Mouse (Mus musculus): ENCODE measurements around the gene Clspn. TPM values are rescaled to one million over a fixed set of nuclear protein-coding genes. Genes with fewer than 3 reads are reported as not detected.
A peak's percentile ranks its signal among the peaks of the same experiment; 100 is the strongest.

The Clspn gene
- total RNA-seq, 2 experiments from 2014 or later, result 2.5 to 2.6 TPM

- DNase-seq (ENCODE audit: low spot score in 2 of 2), result no peak
These were observed 2.3 kb upstream of the Clspn start for GRCm38 (mm10) chr4:126554462-126554861.

- DNase-seq (ENCODE audit: low spot score in 2 of 2), result no peak
These were observed 7.1 kb downstream of the Clspn start for GRCm38 (mm10) chr4:126563798-126564197.

DNA sequence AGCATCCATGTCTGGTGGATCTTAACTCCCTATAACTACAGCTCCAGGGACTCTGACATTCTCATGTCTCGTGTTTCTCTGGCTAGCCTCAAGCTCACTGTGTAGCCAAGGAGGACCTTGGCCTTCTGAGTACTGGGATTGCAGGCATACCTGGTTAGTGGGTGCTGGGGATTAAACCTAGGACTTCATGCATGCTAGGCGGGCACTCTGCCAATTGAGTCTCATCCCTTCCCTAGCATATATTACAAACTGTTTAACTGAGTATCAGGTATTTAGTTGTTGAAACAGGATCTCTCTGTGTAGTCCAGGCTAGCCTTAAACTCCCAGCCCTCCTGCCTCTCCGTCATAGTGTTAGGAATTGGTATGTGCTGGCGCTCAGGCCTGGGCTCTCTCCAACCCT is 10.5 kb downstream of the Clspn start:
- DNase-seq (ENCODE audit: low spot score in 2 of 2), result no peak

DNA sequence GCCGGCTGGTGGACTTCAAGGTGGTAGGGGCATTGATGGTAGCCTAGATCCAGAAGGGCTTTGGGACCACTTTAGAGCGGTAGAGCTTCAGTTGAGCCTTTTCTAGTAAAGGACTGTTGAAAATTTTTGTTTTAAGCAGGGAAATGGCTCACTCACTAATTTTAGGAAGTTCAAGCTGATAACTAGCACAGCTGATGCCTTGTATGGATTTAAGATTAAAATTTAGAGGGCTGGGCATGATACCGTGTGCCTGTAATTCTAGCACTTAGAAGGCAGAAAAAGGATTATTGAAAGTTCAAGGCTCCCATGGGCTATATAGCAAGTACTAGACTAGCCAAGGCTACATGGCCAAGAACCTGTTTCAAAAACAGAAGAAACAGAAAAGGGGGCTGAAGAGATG is 13.0 kb downstream of the Clspn start:
- DNase-seq (ENCODE audit: low spot score in 2 of 2), result no peak

DNA sequence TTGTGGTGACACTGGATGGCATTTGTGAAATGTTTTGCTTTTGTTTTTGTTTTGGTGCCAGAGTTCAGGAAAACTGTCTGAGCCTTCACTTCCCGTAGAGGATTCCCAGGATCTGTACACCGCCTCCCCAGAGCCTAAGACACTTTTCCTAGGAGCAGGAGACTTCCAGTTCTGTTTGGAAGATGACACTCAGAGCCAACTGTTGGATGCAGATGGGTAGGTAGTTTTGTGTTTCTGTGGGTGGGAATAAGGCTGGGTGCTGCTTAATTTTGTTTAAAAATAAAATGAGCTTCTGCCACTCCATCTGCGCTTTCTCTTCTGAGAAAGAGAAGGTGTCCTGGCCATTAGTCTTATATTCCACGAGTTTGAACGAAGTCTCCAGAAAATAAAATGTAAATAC is 19.5 kb downstream of the Clspn start:
- DNase-seq (ENCODE audit: low spot score in 2 of 2), result peak in 1 of 2 experiments; percentile 66

GRCm38 (mm10) chr4:126577920-126578319 is 21.2 kb downstream of the Clspn start:
- DNase-seq (ENCODE audit: low spot score in 2 of 2), result no peak

GRCm38 (mm10) chr4:126579077-126579476 is 22.3 kb downstream of the Clspn start:
- no peak for DNase-seq (ENCODE audit: low spot score in 2 of 2)

GRCm38 (mm10) chr4:126585739-126586138 is 29.0 kb downstream of the Clspn start:
- no peak for DNase-seq (ENCODE audit: low spot score in 2 of 2)

- no peak for DNase-seq (ENCODE audit: low spot score in 2 of 2)
These were observed 35.3 kb downstream of the Clspn start for GRCm38 (mm10) chr4:126592039-126592438.

GRCm38 (mm10) chr4:126599971-126600754 is 43.4 kb downstream of the Clspn start:
- peak; percentile 64 to 65 for DNase-seq (ENCODE audit: low spot score in 2 of 2)

DNA sequence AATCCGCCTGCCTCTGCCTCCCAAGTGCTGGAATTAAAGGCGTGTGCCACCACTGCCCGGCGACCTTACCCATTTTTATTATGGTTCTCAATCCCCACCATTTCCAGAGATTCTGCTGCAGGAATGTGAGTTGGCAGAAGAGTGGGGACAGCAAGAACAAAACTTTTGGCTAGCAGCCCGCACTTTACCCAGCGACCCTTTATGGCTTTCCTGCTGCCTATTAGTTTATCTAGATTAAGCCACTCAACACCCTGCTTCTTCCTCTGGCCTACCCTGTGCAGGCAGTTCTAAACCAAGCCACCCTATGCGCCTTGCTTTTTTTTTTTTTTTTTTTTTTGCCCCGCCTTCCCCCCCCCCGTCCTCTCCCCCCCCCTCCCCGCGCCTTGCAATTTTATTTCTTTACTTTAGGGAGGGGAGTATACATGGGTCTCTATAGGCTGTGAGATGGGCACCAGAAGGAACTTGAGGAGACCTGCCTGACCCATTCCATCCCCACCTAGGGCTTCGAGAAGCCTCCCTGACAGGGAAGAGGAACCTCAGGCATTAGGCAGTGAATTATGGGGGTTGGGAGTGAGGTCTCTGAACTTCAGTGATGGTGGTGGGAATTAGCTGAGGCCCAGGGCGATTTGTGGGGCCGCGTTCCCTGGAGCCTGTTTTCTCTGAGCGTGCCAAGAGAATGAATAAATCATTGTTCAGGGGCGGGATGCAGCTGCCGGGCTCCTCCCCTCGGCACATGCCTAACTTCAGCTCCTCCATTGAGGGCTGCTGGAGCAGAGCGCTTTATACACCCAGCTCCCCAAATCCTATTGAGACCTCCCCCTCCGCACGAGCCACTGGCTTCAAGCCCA is 45.1 kb downstream of the Clspn start:
- DNase-seq (ENCODE audit: low spot score in 2 of 2), result peak; percentile 36

DNA sequence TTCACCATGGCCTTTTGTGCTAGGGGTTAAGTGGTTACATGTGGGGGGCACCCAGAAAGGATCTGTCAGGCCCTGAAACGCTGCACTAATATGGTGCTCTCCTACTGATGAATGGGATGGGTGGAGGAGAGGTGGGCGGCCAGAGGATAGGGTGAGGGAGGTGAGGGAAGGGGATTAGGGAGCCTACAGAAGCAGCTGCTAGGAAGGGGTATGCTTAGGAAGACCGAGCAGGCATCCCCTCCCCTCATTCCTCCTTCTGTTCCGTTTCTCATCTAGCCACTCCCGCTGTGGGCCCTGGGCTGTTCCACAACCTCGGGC is 45.7 kb downstream of the Clspn start:
- DNase-seq (ENCODE audit: low spot score in 2 of 2), result no peak

- no peak for DNase-seq (ENCODE audit: low spot score in 2 of 2)
These were observed 47.4 kb downstream of the Clspn start for GRCm38 (mm10) chr4:126604141-126604540.

DNA sequence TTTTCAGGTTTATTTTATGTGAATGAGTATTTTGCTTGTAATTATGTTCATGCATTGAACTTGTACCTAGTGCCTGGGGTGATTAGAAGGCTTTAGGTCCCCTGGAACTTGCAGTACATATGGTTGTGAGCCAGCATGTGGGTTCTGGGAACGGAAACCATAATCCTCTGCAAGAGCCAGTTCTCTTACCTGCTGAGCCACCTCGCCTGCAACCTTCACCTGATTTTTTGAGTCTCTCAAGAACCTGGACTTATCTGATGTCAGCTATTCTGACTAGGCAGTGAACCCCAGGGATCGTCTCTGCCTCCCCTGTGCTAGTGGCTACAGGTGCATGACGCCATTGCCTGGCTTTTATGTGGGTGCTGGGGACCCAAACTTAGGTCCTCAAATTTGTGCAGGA is 49.0 kb downstream of the Clspn start:
- DNase-seq (ENCODE audit: low spot score in 2 of 2), result no peak

GRCm38 (mm10) chr4:126609606-126610181 is 53.0 kb downstream of the Clspn start, which contains the start of gene 5730409E04Rik:
TSS of gene 5730409E04Rik (plus strand) at chr4:126609818.
- DNase-seq (ENCODE audit: low spot score in 2 of 2), result peak; percentile 79 to 80

DNA sequence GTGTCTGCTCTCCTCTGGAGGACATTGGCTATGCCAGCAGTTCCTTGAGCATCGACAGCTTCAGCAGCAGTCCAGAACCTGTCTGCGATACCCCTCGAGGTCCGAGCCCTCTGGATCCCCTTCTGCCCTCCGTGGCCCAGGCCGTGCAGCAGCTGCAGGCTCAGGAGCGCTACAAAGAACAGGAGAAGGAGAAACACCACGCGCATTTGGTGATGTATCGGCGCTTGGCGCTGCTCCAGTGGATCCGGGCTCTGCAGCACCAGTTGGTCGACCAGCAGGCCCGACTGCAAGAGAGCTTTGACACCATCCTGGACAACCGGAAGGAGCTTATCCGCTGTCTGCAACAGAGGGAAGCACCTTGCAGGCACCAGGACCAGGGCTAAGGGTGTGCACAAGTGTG is 55.3 kb downstream of the Clspn start:
- no peak for DNase-seq (ENCODE audit: low spot score in 2 of 2)

DNA sequence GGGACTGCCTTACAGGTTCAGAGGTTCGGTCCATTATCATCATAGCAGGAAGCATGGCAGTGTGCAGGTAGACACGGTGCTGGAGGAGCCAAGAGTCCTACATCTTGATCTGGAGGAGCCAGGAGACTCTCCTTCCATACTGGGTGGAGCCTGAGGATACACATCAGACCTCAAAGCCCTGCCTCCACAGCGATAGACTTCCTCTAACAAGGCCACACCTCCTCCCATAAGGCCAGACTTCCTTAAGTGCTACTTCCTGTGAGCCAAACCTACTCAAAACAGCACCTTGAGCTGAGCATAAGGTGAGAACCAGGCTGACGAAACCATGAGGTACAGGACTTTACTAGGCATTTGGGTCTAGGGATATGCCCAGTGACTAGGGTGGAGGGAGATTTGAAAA is 59.6 kb downstream of the Clspn start:
- no peak for DNase-seq (ENCODE audit: low spot score in 2 of 2)

GRCm38 (mm10) chr4:126619691-126620330 is 63.1 kb downstream of the Clspn start:
- no peak for DNase-seq (ENCODE audit: low spot score in 2 of 2)

DNA sequence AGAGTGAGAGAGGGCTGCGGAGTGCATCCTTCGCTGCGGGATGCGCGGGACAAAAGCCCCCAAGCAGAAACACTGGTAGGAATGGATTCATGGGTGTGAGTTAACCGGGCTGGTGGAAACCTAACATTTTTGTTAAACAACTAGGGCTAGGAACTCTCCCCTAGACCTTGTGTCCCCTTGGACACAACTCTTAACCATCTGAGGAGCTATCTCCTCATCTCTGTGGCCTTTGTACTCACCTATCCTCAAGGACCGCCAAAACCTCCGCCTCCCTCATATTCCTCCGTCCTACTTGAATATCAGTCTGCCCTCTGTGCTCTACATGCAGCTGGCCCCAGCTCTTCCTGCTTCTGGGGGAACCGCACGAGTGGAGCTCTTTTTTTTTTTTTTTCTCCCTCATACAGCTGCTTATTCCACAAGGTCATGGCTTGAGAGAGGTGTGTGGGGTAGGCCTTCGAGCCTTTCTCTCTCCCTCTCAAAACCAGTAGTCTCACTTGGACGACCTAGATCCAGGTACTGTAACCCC is 63.7 kb downstream of the Clspn start:
- no peak for DNase-seq (ENCODE audit: low spot score in 2 of 2)

- no peak for DNase-seq (ENCODE audit: low spot score in 2 of 2)
These were observed 70.4 kb downstream of the Clspn start for GRCm38 (mm10) chr4:126627021-126627681.

DNA sequence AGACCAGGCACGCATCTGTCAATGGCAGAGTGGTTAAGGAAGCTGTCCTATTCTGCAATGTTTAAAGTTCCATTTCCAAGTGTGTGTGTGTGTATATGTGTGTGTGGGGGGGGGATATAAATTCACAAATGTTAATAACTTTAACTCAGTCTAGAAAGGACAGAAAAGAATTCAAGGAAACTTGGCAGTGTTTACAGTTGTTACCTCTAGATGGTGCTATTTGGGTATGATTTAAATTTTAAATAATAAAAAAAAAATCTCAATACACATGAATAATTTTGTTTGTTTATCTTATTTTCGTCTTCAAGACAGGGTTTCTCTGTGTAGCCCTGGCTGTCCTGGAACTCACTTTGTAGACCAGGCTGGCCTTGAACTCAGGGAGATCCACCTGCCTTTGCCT is 75.2 kb downstream of the Clspn start:
- no peak for DNase-seq (ENCODE audit: low spot score in 2 of 2)

Data from layer of hippocampus, postnatal 14 days (tissue).